Mouse (Mus musculus) ES-Bruce4 (cell line): Measurements from ENCODE around the gene Lrrc66.

ENCODE experiments used
- CTCF ChIP-seq: IDR thresholded peaks from one replicate; pipeline ENCODE4 v1.8.1; 2011; ENCODE audit warnings: low read depth, low read length
- EP300 ChIP-seq: IDR thresholded peaks from 2 replicates; pipeline ENCODE4 v1.6.1; 2011; ENCODE audit warnings: low read depth, low read length; ENCODE audit not compliant: insufficient read depth
- POLR2A ChIP-seq: IDR thresholded peaks from one replicate; pipeline ENCODE4 v1.8.1; 2011; ENCODE audit warnings: low read length; ENCODE audit not compliant: insufficient read depth

- TF ChIP-seq CTCF (no peak), POLR2A (no peak), EP300 (no peak)
These were observed 54.2 kb downstream of the Lrrc66 start for GRCm38 (mm10) chr5:73578131-73578530.
